Mouse (Mus musculus) heart, embryonic 11.5 days (tissue): Measurements from ENCODE around the gene Pigs. TPM values are rescaled to one million over a fixed set of nuclear protein-coding genes. Genes with fewer than 3 reads are reported as not detected.
A peak's percentile ranks its signal among the peaks of the same experiment; 100 is the strongest.

Experiments
- ATAC-seq: fragments of 200-750 bp; cut with Nextera tagmentation; replicated peaks from 2 replicates; pipeline ENCODE4 v1.8.0; 2017; ENCODE audit warnings: moderate library complexity; ENCODE audit not compliant: insufficient number of reproducible peaks, low FRiP score, low TSS enrichment
- H3K27ac ChIP-seq: fragments of 300-500 bp; sonication (generic); 2 replicates; pipeline ENCODE4 v1.5.1; 2014; ENCODE audit warnings: mild to moderate bottlenecking, low read depth, low read length
- H3K27me3 ChIP-seq: fragments of 300-500 bp; sonication (generic); 2 replicates; pipeline ENCODE4 v1.6.1; 2014; ENCODE audit warnings: mild to moderate bottlenecking, low read length, mixed read lengths; ENCODE audit not compliant: control insufficient read depth, insufficient read depth
- H3K36me3 ChIP-seq: fragments of 300-500 bp; sonication (generic); 2 replicates; pipeline ENCODE4 v1.6.1; 2014; ENCODE audit warnings: mild to moderate bottlenecking, low read length, moderate library complexity, mixed read lengths; ENCODE audit not compliant: control insufficient read depth, insufficient read depth
- H3K4me1 ChIP-seq: fragments of 300-500 bp; sonication (generic); 2 replicates; pipeline ENCODE4 v1.6.1; 2014; ENCODE audit warnings: low read length; ENCODE audit not compliant: control insufficient read depth, insufficient read depth
- H3K4me2 ChIP-seq: fragments of 300-500 bp; sonication (generic); 2 replicates; pipeline ENCODE4 v1.6.1; 2014; ENCODE audit warnings: mild to moderate bottlenecking, moderate library complexity
- H3K4me3 ChIP-seq: fragments of 300-500 bp; sonication (generic); 2 replicates; pipeline ENCODE4 v1.5.1; 2014; ENCODE audit warnings: low read depth, low read length
- H3K9ac ChIP-seq: fragments of 300-500 bp; sonication (generic); 2 replicates; pipeline ENCODE4 v1.6.1; 2014; ENCODE audit warnings: mild to moderate bottlenecking, low read depth, low read length, moderate library complexity
- H3K9me3 ChIP-seq: fragments of 300-500 bp; sonication (generic); replicated peaks from 2 replicates; pipeline ENCODE4 v1.6.1; 2016; ENCODE audit warnings: low read length; ENCODE audit not compliant: control insufficient read depth
- WGBS: fragments of 180-500 bp; shearing (Covaris S2); extraction: QIAGEN DNeasy Blood & Tissue Kit; methylation state at CpG from one replicate; pipeline ENCODE4 v1.1.7; 2014; ENCODE audit not compliant: insufficient replicate concordance; 5-methylcytosine and 5-hydroxymethylcytosine counted together
- polyA plus RNA-seq: library from polyadenylated mRNA; unstranded; fragments of >200 nt; fragmentation: Nextera tagmentation; extraction: Ambion mirVana; gene quantifications from 2 replicates; pipeline ENCODE4 v1.2.1, GENCODE M21; 2014

Gene Pigs
- polyA plus RNA-seq, 1 experiment from 2014 or later: 58.7 TPM

DNA sequence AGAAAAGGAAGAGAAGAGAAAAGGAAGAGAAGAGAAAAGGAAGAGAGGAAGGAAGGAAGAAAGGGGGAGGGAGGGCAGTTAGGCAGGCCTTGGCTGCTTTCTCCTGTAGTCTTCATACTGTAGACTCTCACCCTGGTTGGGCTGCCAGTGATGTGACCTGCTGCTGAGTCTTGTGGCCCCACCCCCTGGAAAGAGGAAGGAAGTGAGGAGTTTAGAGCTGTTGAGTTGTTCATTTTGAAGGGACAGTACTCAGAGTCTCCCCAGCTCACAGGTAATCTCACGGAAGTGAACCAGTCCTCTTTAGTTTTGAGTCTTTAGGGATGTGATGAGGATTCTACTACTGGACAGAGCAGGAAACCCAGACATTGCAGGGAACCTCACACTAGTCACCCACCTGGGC, 24.9 kb downstream of the Pigs start:
- H3K27ac ChIP-seq: no peak overlapping the region
- H3K36me3 ChIP-seq: peaks cover 3% of the 10 kb centered on the region; the same call in 1 of the 2 replicates
- 65% methylated on average over 1 of the region's 1 CpGs for WGBS

DNA sequence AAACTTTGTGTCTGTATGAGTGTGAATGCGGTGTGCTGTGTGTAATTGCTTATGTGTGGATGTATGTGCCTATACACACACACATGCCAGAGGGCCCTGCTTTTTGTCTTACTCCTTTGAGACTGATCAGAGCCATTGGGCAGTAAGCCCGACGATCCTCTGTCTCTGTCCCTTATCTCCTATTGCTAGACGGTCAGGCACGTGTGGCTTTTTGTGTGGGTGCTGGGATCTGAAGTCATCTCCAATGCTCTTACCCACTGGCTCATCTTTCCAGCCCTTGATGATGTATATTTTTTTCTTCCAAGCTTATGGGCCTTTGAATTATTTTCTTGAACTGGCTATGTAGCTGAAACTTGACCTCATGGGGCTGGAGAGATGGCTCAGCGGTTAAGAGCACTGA, 26.7 kb downstream of the Pigs start:
- no peak for ATAC-seq
- no peaks in the 10 kb centered on the region for H3K9me3 ChIP-seq
- no peak overlapping the region for H3K27ac ChIP-seq
- no peak overlapping the region for H3K4me2 ChIP-seq
- no peak overlapping the region for H3K4me3 ChIP-seq
- H3K9ac ChIP-seq: no peak overlapping the region
- peaks cover 5% of the 10 kb centered on the region; the same call in 1 of the 2 replicates for H3K27me3 ChIP-seq
- peaks cover 2% of the 10 kb centered on the region; the same call in 1 of the 2 replicates for H3K4me1 ChIP-seq
- H3K36me3 ChIP-seq: no peaks in the 10 kb centered on the region
- WGBS: 59% methylated on average over 6 of the region's 6 CpGs

More for the DNA sequence above, 24.9 kb downstream of the Pigs start:
- Histone ChIP-seq H3K4me1 (peaks cover 9% of the 10 kb centered on the region), H3K27me3 (no peaks in the 10 kb centered on the region; the same call in 1 of the 2 replicates), H3K4me2 (no peak overlapping the region), H3K9ac (no peak overlapping the region), H3K9me3 (no peaks in the 10 kb centered on the region), H3K4me3 (no peak overlapping the region)
- ATAC-seq: no peak

DNA sequence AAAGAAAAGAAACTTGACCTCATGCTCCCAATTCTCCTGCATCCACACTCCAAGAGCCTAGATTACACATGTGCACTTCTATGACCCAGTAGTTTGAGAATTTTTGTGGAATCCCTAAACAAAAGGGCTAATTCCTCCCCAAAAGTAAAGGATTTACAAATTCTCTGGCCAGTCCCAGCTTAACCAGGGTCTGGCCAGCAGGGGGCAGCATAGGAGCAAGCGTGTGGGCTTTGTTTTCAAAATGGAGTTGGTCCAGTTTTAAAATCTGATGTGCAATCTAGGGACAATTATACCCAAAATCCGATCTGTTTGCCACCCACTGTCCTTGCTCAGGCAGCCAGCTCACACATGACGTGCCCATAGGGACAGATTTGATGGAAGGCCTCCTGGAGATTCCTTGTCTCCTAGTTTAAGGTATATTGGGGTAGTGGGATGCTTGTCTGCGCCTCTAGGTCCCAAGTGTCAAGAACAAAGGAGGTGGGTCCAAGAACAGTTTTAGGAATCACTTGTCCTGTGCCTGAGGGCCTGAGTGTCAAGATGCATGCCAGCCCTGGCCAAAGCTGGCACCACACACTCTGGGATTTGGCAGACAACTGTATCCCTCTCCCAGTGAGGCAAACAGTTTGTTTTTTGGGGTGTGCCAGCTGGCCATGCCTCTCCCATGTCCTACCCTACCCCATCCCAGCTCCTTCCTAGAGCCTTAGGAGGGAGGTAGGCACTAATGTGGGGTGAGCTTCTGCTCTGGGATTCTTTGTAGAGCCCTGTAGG, 27.4 kb downstream of the Pigs start:
- 31% methylated on average over 4 of the region's 4 CpGs for WGBS
- Histone ChIP-seq H3K9ac (no peak overlapping the region), H3K27ac (no peak overlapping the region), H3K4me2 (no peak overlapping the region), H3K4me1 (no peaks in the 10 kb centered on the region), H3K9me3 (no peaks in the 10 kb centered on the region), H3K27me3 (peaks cover 5% of the 10 kb centered on the region; the same call in 1 of the 2 replicates), H3K36me3 (no peaks in the 10 kb centered on the region), H3K4me3 (no peak overlapping the region)
- no peak for ATAC-seq

DNA sequence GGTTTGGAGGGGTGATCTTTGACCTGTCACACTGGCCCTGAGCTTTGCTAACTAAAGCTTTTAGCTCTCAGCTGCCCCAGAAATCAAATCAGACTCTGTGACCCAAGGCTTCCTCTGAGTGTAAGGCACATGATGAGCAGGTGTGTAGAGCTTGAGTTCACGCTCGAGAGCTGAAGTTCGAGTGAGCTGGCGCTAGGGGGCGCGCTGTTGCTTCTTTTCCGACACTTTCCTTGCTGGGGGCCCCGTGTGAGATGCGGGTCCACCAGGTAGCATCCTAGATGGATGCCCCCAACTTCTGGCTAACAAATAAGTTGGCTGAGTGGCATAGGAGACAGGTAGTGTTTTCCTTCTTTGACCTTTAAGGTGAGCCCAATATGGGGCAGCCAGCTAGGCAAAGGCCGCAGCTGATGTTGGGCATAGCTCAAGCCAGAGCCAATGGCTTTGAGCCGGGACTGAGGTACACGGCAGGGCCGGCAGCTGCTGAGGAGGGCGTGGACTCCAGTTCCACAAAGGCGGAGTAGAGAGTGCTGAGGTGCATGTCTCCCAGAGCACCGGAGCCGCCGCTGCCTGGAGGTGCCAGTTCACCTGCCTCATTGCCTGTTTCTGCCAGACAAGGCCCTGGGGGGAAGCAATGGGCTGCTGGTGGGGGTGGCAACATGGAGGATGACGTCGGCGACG, 30.3 kb downstream of the Pigs start:
- Histone ChIP-seq H3K27ac (no peak overlapping the region), H3K4me2 (no peak overlapping the region), H3K27me3 (peaks cover 5% of the 10 kb centered on the region; the same call in 1 of the 2 replicates), H3K4me1 (no peaks in the 10 kb centered on the region), H3K9ac (no peak overlapping the region), H3K36me3 (no peaks in the 10 kb centered on the region), H3K4me3 (no peak overlapping the region), H3K9me3 (no peaks in the 10 kb centered on the region)
- 12% methylated on average over 22 of the region's 22 CpGs for WGBS
- ATAC-seq: no peak

GRCm38 (mm10) chr11:78360125-78360788, 32.0 kb downstream of the Pigs start:
- 0 out of 2 replicates have a peak, but pooled peaks have one; percentile 28 for ATAC-seq
- no peaks in the 10 kb centered on the region for H3K36me3 ChIP-seq
- H3K4me3 ChIP-seq: peak overlapping the region; percentile 37
- H3K9ac ChIP-seq: no peak overlapping the region
- no peaks in the 10 kb centered on the region for H3K9me3 ChIP-seq
- no peaks in the 10 kb centered on the region for H3K4me1 ChIP-seq
- no peak overlapping the region for H3K27ac ChIP-seq
- peak overlapping the region; percentile 62 for H3K4me2 ChIP-seq
- peaks cover 5% of the 10 kb centered on the region; the same call in 1 of the 2 replicates for H3K27me3 ChIP-seq
- 7% methylated on average over 13 of the region's 13 CpGs for WGBS

DNA sequence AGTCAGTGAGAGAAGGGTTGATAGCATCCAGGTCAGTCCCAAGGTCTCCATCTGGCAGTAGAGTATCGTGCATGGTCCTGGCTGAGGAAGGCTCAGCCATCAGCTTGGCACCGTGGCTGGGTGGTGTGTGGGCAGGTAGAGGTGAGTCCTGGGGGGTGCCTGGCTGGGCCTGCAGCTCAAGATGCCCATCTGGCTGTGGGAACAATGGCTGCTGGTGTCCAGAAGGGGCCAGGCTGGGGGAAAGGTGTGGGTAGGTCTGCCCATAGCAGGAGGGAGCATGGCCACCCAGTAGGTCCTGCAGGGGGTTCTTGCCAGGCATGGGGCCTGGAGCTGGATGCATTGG, 32.5 kb downstream of the Pigs start:
- no peaks in the 10 kb centered on the region for H3K36me3 ChIP-seq
- no peak overlapping the region for H3K9ac ChIP-seq
- WGBS: 55% methylated on average over 2 of the region's 2 CpGs
- no peak overlapping the region for H3K27ac ChIP-seq
- no peaks in the 10 kb centered on the region for H3K9me3 ChIP-seq
- H3K27me3 ChIP-seq: peaks cover 5% of the 10 kb centered on the region; the same call in 1 of the 2 replicates
- no peak for ATAC-seq
- no peak overlapping the region for H3K4me3 ChIP-seq
- H3K4me2 ChIP-seq: no peak overlapping the region
- no peaks in the 10 kb centered on the region for H3K4me1 ChIP-seq

GRCm38 (mm10) chr11:78363309-78364007, 35.2 kb downstream of the Pigs start:
- Histone ChIP-seq H3K9ac (no peak overlapping the region), H3K9me3 (no peaks in the 10 kb centered on the region), H3K36me3 (no peaks in the 10 kb centered on the region), H3K4me2 (no peak overlapping the region), H3K27ac (no peak overlapping the region), H3K27me3 (peaks cover 3% of the 10 kb centered on the region; the same call in 1 of the 2 replicates), H3K4me3 (no peak overlapping the region), H3K4me1 (no peaks in the 10 kb centered on the region)
- no peak for ATAC-seq
- WGBS: 71% methylated on average over 13 of the region's 13 CpGs

DNA sequence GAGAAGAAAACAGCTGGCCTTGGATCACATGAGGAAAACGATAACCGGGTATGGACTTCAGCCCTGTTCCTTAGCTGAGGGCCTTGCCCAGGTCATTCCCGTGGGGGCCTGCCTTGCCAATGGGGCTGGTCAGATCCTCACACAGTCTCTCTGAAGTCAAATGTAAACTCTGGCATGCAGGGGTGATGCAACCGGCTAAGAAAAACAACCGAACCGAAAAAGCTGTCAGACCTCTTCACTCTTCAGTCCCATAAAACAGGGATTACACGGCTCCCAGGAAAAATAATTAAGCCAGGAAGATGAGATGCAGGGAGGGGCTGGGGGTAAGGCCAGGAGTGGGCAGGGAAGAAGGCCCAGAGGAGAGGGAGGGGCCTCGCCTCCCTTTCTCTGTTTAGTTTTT, 35.9 kb downstream of the Pigs start:
- Histone ChIP-seq H3K4me3 (no peak overlapping the region), H3K4me1 (no peaks in the 10 kb centered on the region), H3K9me3 (no peaks in the 10 kb centered on the region), H3K36me3 (no peaks in the 10 kb centered on the region), H3K27ac (no peak overlapping the region), H3K4me2 (no peak overlapping the region), H3K9ac (no peak overlapping the region), H3K27me3 (no peaks in the 10 kb centered on the region; the same call in 1 of the 2 replicates)
- WGBS: 58% methylated on average over 8 of the region's 8 CpGs
- no peak for ATAC-seq
